Mouse (Mus musculus): ENCODE results near the gene Gdap2. TPM values are rescaled to one million over a fixed set of nuclear protein-coding genes. Genes with fewer than 3 reads are reported as not detected.

Gene Gdap2
- polyA plus RNA-seq, 2 experiments from 2014 or later: 26.9 to 30.4 TPM

Other genes starting within 250 kb of the Gdap2 start
- gene Wdr3, start within 50 bp of the Gdap2 start, polyA plus RNA-seq (2017; shearing (Covaris generic)): 10 to 100 TPM; 37.2 to 61.4 TPM